Mouse (Mus musculus) intestine, embryonic 16.5 days (tissue): ENCODE measurements around the gene Foxg1. TPM values are rescaled to one million over a fixed set of nuclear protein-coding genes. Genes with fewer than 3 reads are reported as not detected.

Experiments
- polyA plus RNA-seq: library from polyadenylated mRNA; unstranded; fragments of >200 nt; fragmentation: Nextera tagmentation; extraction: Ambion mirVana; gene quantifications from 2 replicates; pipeline ENCODE4 v1.2.1, GENCODE M21; 2015

Foxg1 gene
- polyA plus RNA-seq, 1 experiment from 2014 or later: not detected

Other genes starting within 250 kb of the Foxg1 start
- not detected in 2 replicates for gene Gm43517, start 2.5 kb downstream of the Foxg1 start, polyA plus RNA-seq